Mouse (Mus musculus) embryonic facial prominence, embryonic 13.5 days (tissue): ENCODE measurements around the gene Ky. TPM values are rescaled to one million over a fixed set of nuclear protein-coding genes. Genes with fewer than 3 reads are reported as not detected.
A peak's percentile ranks its signal among the peaks of the same experiment; 100 is the strongest.

Source experiments
- ATAC-seq: fragments of 200-750 bp; cut with Nextera tagmentation; 2 replicates; pipeline ENCODE4 v1.8.0; 2017; ENCODE audit warnings: low read depth; ENCODE audit not compliant: insufficient number of reproducible peaks, insufficient read depth, low FRiP score, low TSS enrichment
- H3K27ac ChIP-seq: fragments of 300-500 bp; sonication (generic); 2 replicates; pipeline ENCODE4 v1.5.1; 2015; ENCODE audit warnings: moderate library complexity, mild to moderate bottlenecking, inconsistent platforms
- H3K27me3 ChIP-seq: fragments of 300-500 bp; sonication (generic); 2 replicates; pipeline ENCODE4 v1.6.1; 2015; ENCODE audit warnings: mild to moderate bottlenecking, inconsistent platforms
- H3K36me3 ChIP-seq: fragments of 300-500 bp; sonication (generic); 2 replicates; pipeline ENCODE4 v1.6.1; 2015; ENCODE audit warnings: mild to moderate bottlenecking, inconsistent platforms
- H3K4me1 ChIP-seq: fragments of 300-500 bp; sonication (generic); 2 replicates; pipeline ENCODE4 v1.6.1; 2015; ENCODE audit warnings: inconsistent platforms
- H3K4me2 ChIP-seq: fragments of 300-500 bp; sonication (generic); 2 replicates; pipeline ENCODE4 v1.6.1; 2015; ENCODE audit warnings: moderate library complexity, mild to moderate bottlenecking, inconsistent platforms
- H3K4me3 ChIP-seq: fragments of 300-500 bp; sonication (generic); 2 replicates; pipeline ENCODE4 v1.5.1; 2015; ENCODE audit warnings: mild to moderate bottlenecking, inconsistent platforms
- H3K9ac ChIP-seq: fragments of 300-500 bp; sonication (generic); 2 replicates; pipeline ENCODE4 v1.6.1; 2015; ENCODE audit warnings: mild to moderate bottlenecking, inconsistent platforms
- H3K9me3 ChIP-seq: fragments of 300-500 bp; sonication (generic); 2 replicates; pipeline ENCODE4 v1.6.1; 2016; ENCODE audit warnings: inconsistent platforms
- WGBS: fragments of 180-500 bp; shearing (Covaris S2); methylation state at CpG from one replicate; pipeline ENCODE4 v1.1.7; 2015; ENCODE audit warnings: mixed read lengths; 5-methylcytosine and 5-hydroxymethylcytosine counted together
- polyA plus RNA-seq: library from polyadenylated mRNA; unstranded; fragments of >200 nt; fragmentation: Nextera tagmentation; extraction: Ambion mirVana; gene quantifications from 2 replicates; pipeline ENCODE4 v1.2.1, GENCODE M21; 2015

Ky gene
- polyA plus RNA-seq, 1 experiment from 2014 or later = 0.13 TPM

- Histone ChIP-seq H3K9me3 (no peaks in the 10 kb centered on the region), H3K27me3 (peaks cover 33% of the 10 kb centered on the region), H3K4me2 (no peak overlapping the region), H3K4me3 (no peak overlapping the region), H3K27ac (no peak overlapping the region), H3K4me1 (peaks cover 18% of the 10 kb centered on the region), H3K36me3 (no peaks in the 10 kb centered on the region), H3K9ac (no peak overlapping the region)
- WGBS = 57% methylated on average over 8 of the region's 8 CpGs
- ATAC-seq = no peak
Observed at GRCm38 (mm10) chr9:102542540-102542939, 37.0 kb downstream of the Ky start.

GRCm38 (mm10) chr9:102543761-102544115, 38.2 kb downstream of the Ky start:
- H3K27me3 ChIP-seq = peaks cover 39% of the 10 kb centered on the region
- no peak overlapping the region for H3K27ac ChIP-seq
- H3K4me1 ChIP-seq = peaks cover 18% of the 10 kb centered on the region
- H3K9me3 ChIP-seq = no peaks in the 10 kb centered on the region
- H3K4me3 ChIP-seq = no peak overlapping the region
- no peak overlapping the region for H3K9ac ChIP-seq
- ATAC-seq = no peak
- 49% methylated on average over 2 of the region's 2 CpGs for WGBS
- H3K36me3 ChIP-seq = no peaks in the 10 kb centered on the region
- H3K4me2 ChIP-seq = no peak overlapping the region

- 18% methylated on average over 11 of the region's 11 CpGs for WGBS
- peaks cover 39% of the 10 kb centered on the region for H3K27me3 ChIP-seq
Observed at GRCm38 (mm10) chr9:102544116-102544772, 38.7 kb downstream of the Ky start.

GRCm38 (mm10) chr9:102544773-102545366, 39.3 kb downstream of the Ky start:
- under 1% methylated on average over 26 of the region's 26 CpGs for WGBS
- Histone ChIP-seq H3K27me3 (peaks cover 39% of the 10 kb centered on the region), H3K4me2 (peak overlapping the region; percentile 66), H3K4me3 (peak overlapping the region; percentile 40), H3K27ac (no peak overlapping the region; the same call in 1 of the 2 replicates), H3K4me1 (peaks cover 18% of the 10 kb centered on the region), H3K9ac (peak overlapping the region; percentile 54; the same call in 1 of the 2 replicates), H3K36me3 (no peaks in the 10 kb centered on the region), H3K9me3 (no peaks in the 10 kb centered on the region)
- no peak for ATAC-seq

More at GRCm38 (mm10) chr9:102544116-102544772, 38.7 kb downstream of the Ky start:
- Histone ChIP-seq H3K4me1 (peaks cover 18% of the 10 kb centered on the region), H3K4me3 (peak overlapping the region; percentile 40), H3K9ac (0 out of 2 replicates have a peak overlapping the region, but pooled peaks have one; percentile 54), H3K27ac (no peak overlapping the region; the same call in 1 of the 2 replicates), H3K4me2 (peak overlapping the region; percentile 66), H3K9me3 (no peaks in the 10 kb centered on the region), H3K36me3 (no peaks in the 10 kb centered on the region)
- peak; percentile 16; the same call in 1 of the 2 replicates for ATAC-seq

- H3K4me2 ChIP-seq = peak overlapping the region; percentile 66
- H3K27ac ChIP-seq = no peak overlapping the region
- ATAC-seq = no peak
- H3K9me3 ChIP-seq = no peaks in the 10 kb centered on the region
- H3K36me3 ChIP-seq = no peaks in the 10 kb centered on the region
- H3K9ac ChIP-seq = no peak overlapping the region
- peaks cover 39% of the 10 kb centered on the region for H3K27me3 ChIP-seq
- WGBS = 39% methylated on average over 22 of the region's 22 CpGs
- H3K4me3 ChIP-seq = no peak overlapping the region
- peaks cover 18% of the 10 kb centered on the region for H3K4me1 ChIP-seq
Observed at GRCm38 (mm10) chr9:102545406-102546255, 40.1 kb downstream of the Ky start.

GRCm38 (mm10) chr9:102546256-102547027, 40.9 kb downstream of the Ky start:
- 67% methylated on average over 20 of the region's 20 CpGs for WGBS
- H3K4me2 ChIP-seq = no peak overlapping the region
- peaks cover 18% of the 10 kb centered on the region for H3K4me1 ChIP-seq
- H3K36me3 ChIP-seq = no peaks in the 10 kb centered on the region
- H3K4me3 ChIP-seq = no peak overlapping the region
- no peak for ATAC-seq
- peaks cover 39% of the 10 kb centered on the region for H3K27me3 ChIP-seq
- no peak overlapping the region for H3K9ac ChIP-seq
- no peak overlapping the region for H3K27ac ChIP-seq
- no peaks in the 10 kb centered on the region for H3K9me3 ChIP-seq

DNA sequence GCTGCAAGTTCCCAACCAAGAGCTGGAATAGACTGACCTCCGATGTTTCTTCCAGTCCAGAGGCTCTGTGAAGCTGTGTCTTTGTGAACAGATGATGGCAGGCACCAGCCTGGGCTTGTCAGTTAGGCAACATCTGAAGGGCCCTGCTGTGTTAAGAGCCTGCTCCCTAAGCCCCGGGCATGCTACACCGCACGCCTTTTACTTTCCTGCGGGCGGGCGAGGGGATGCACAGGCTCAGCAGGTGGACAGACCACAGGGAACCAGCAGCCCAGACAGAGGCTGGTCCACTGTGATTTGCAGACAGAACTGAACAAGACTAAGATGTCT, 41.4 kb downstream of the Ky start:
- Histone ChIP-seq H3K4me2 (no peak overlapping the region), H3K4me1 (peaks cover 18% of the 10 kb centered on the region), H3K9ac (no peak overlapping the region), H3K36me3 (no peaks in the 10 kb centered on the region), H3K27ac (no peak overlapping the region), H3K9me3 (no peaks in the 10 kb centered on the region), H3K27me3 (peaks cover 39% of the 10 kb centered on the region), H3K4me3 (no peak overlapping the region)
- WGBS = 39% methylated on average over 7 of the region's 7 CpGs
- no peak for ATAC-seq

- peaks cover 15% of the 10 kb centered on the region for H3K4me1 ChIP-seq
- ATAC-seq = no peak
- no peak overlapping the region for H3K9ac ChIP-seq
- peaks cover 31% of the 10 kb centered on the region for H3K27me3 ChIP-seq
- no peak overlapping the region for H3K4me2 ChIP-seq
- 75% methylated on average over 8 of the region's 8 CpGs for WGBS
- no peak overlapping the region for H3K27ac ChIP-seq
- H3K4me3 ChIP-seq = no peak overlapping the region
- H3K9me3 ChIP-seq = no peaks in the 10 kb centered on the region
- H3K36me3 ChIP-seq = no peaks in the 10 kb centered on the region
Observed at GRCm38 (mm10) chr9:102549211-102549610, 43.7 kb downstream of the Ky start.

- Histone ChIP-seq H3K27ac (no peak overlapping the region), H3K4me3 (no peak overlapping the region), H3K9me3 (no peaks in the 10 kb centered on the region), H3K4me1 (no peaks in the 10 kb centered on the region), H3K36me3 (no peaks in the 10 kb centered on the region), H3K9ac (no peak overlapping the region), H3K27me3 (peaks cover 14% of the 10 kb centered on the region), H3K4me2 (no peak overlapping the region)
- 51% methylated on average over 10 of the region's 10 CpGs for WGBS
- ATAC-seq = no peak
Observed at GRCm38 (mm10) chr9:102551771-102552170, 46.2 kb downstream of the Ky start.

- no peaks in the 10 kb centered on the region for H3K4me1 ChIP-seq
- no peak for ATAC-seq
- 90% methylated on average over 3 of the region's 3 CpGs for WGBS
- no peak overlapping the region for H3K4me3 ChIP-seq
- H3K9me3 ChIP-seq = peaks cover 6% of the 10 kb centered on the region; the same call in 1 of the 2 replicates
- no peak overlapping the region for H3K27ac ChIP-seq
- no peaks in the 10 kb centered on the region for H3K36me3 ChIP-seq
- no peaks in the 10 kb centered on the region for H3K27me3 ChIP-seq
- H3K4me2 ChIP-seq = no peak overlapping the region
- H3K9ac ChIP-seq = no peak overlapping the region
Observed at GRCm38 (mm10) chr9:102553781-102554180, 48.2 kb downstream of the Ky start.

DNA sequence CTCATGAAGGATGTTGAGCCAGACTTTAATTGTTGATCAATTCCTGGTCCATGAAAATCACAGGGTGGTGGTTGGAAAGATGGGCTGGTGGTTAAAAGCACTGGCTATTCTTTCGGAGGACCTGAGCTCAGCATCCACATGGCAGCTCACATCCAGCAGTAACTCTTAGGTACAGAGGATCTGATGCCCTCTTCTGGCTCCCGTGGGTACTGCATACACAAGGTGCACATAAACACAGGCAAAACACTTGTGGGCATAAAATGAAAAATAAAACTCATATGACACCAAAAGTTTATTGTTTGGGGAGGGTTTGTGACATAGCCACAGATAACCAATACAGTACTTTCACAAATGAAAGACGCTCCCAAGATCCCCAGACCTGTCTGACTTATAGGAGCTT, 52.9 kb downstream of the Ky start:
- no peak overlapping the region for H3K4me3 ChIP-seq
- 95% methylated on average over 3 of the region's 3 CpGs for WGBS
- no peak overlapping the region for H3K9ac ChIP-seq
- H3K4me1 ChIP-seq = no peaks in the 10 kb centered on the region
- no peak overlapping the region for H3K27ac ChIP-seq
- H3K4me2 ChIP-seq = no peak overlapping the region
- no peaks in the 10 kb centered on the region for H3K36me3 ChIP-seq
- no peak for ATAC-seq
- H3K27me3 ChIP-seq = no peaks in the 10 kb centered on the region
- peaks cover 6% of the 10 kb centered on the region; the same call in 1 of the 2 replicates for H3K9me3 ChIP-seq
